Mouse (Mus musculus): Measurements from ENCODE around the gene Mepe. TPM values are rescaled to one million over a fixed set of nuclear protein-coding genes. Genes with fewer than 3 reads are reported as not detected.

Gene Mepe
- polyA plus RNA-seq, 2 experiments, result not detected

GRCm38 (mm10) chr5:104339706-104340512, 14.8 kb downstream of the Mepe start:
- no peak for TF ChIP-seq POLR2A (IDR thresholded peaks at IDR 0.05; ENCODE audit: borderline replicate concordance, extremely low read depth, insufficient read depth, insufficient read length)
- peak; percentile 46 for DNase-seq (ENCODE audit: low spot score)
- peak; percentile 60; the same call in 1 of the 2 replicates for ATAC-seq (ENCODE audit: low FRiP score, low read depth)
- H3K9me3 ChIP-seq (ENCODE audit: control insufficient read depth, low read length), result no peaks in the 10 kb centered on the region
- H3K27me3 ChIP-seq (ENCODE audit: control insufficient read depth, insufficient read depth, low read length), result no peaks in the 10 kb centered on the region
- H3K4me1 ChIP-seq (ENCODE audit: control insufficient read depth, insufficient read depth, low read length), result no peaks in the 10 kb centered on the region
- H3K9ac ChIP-seq (ENCODE audit: low read depth, low read length, severe bottlenecking), result no peak overlapping the region
- peak overlapping the region; percentile 9; the same call in 1 of the 2 replicates for H3K4me2 ChIP-seq (replicated peaks; ENCODE audit: low read depth, low read length, severe bottlenecking)
- H3K36me3 ChIP-seq (ENCODE audit: control insufficient read depth, insufficient read depth, low read length), result no peaks in the 10 kb centered on the region
- no peak overlapping the region for H3K27ac ChIP-seq (replicated peaks; ENCODE audit: low read depth, low read length)
- WGBS, result 20% methylated on average over 14 of the region's 14 CpGs
- H3K4me3 ChIP-seq (replicated peaks; ENCODE audit: low read length), result no peak overlapping the region

- WGBS, result 87% methylated on average over 4 of the region's 4 CpGs
- no peaks in the 10 kb centered on the region for H3K36me3 ChIP-seq (ENCODE audit: control insufficient read depth, insufficient read depth, low read length)
- no peak overlapping the region for H3K9ac ChIP-seq (ENCODE audit: low read depth, low read length, severe bottlenecking)
- no peak overlapping the region for H3K27ac ChIP-seq (replicated peaks; ENCODE audit: low read depth, low read length)
- no peaks in the 10 kb centered on the region for H3K27me3 ChIP-seq (ENCODE audit: control insufficient read depth, insufficient read depth, low read length)
- DNase-seq (ENCODE audit: low spot score) (no peak), ATAC-seq (ENCODE audit: low FRiP score, low read depth) (no peak)
- no peak for TF ChIP-seq POLR2A (IDR thresholded peaks at IDR 0.05; ENCODE audit: borderline replicate concordance, extremely low read depth, insufficient read depth, insufficient read length)
- H3K9me3 ChIP-seq (ENCODE audit: control insufficient read depth, low read length), result no peaks in the 10 kb centered on the region
- no peaks in the 10 kb centered on the region for H3K4me1 ChIP-seq (ENCODE audit: control insufficient read depth, insufficient read depth, low read length)
- H3K4me2 ChIP-seq (replicated peaks; ENCODE audit: low read depth, low read length, severe bottlenecking), result no peak overlapping the region
- H3K4me3 ChIP-seq (replicated peaks; ENCODE audit: low read length), result no peak overlapping the region
Measured at GRCm38 (mm10) chr5:104340513-104340829, 15.3 kb downstream of the Mepe start.

- H3K27me3 ChIP-seq (ENCODE audit: control insufficient read depth, insufficient read depth, low read length), result no peaks in the 10 kb centered on the region
- TF ChIP-seq POLR2A (IDR thresholded peaks at IDR 0.05; ENCODE audit: borderline replicate concordance, extremely low read depth, insufficient read depth, insufficient read length), result no peak
- no peak overlapping the region for H3K27ac ChIP-seq (replicated peaks; ENCODE audit: low read depth, low read length)
- no peak for DNase-seq (ENCODE audit: low spot score)
- no peak overlapping the region for H3K4me3 ChIP-seq (replicated peaks; ENCODE audit: low read length)
- H3K9me3 ChIP-seq (ENCODE audit: control insufficient read depth, low read length), result no peaks in the 10 kb centered on the region
- H3K4me1 ChIP-seq (ENCODE audit: control insufficient read depth, insufficient read depth, low read length), result no peaks in the 10 kb centered on the region
- H3K4me2 ChIP-seq (replicated peaks; ENCODE audit: low read depth, low read length, severe bottlenecking), result no peak overlapping the region
- H3K9ac ChIP-seq (ENCODE audit: low read depth, low read length, severe bottlenecking), result no peak overlapping the region
- 48% methylated on average over 6 of the region's 6 CpGs for WGBS
- no peak for ATAC-seq (ENCODE audit: low FRiP score, low read depth)
- no peaks in the 10 kb centered on the region for H3K36me3 ChIP-seq (ENCODE audit: control insufficient read depth, insufficient read depth, low read length)
Measured at GRCm38 (mm10) chr5:104342881-104343280, 17.8 kb downstream of the Mepe start.

DNA sequence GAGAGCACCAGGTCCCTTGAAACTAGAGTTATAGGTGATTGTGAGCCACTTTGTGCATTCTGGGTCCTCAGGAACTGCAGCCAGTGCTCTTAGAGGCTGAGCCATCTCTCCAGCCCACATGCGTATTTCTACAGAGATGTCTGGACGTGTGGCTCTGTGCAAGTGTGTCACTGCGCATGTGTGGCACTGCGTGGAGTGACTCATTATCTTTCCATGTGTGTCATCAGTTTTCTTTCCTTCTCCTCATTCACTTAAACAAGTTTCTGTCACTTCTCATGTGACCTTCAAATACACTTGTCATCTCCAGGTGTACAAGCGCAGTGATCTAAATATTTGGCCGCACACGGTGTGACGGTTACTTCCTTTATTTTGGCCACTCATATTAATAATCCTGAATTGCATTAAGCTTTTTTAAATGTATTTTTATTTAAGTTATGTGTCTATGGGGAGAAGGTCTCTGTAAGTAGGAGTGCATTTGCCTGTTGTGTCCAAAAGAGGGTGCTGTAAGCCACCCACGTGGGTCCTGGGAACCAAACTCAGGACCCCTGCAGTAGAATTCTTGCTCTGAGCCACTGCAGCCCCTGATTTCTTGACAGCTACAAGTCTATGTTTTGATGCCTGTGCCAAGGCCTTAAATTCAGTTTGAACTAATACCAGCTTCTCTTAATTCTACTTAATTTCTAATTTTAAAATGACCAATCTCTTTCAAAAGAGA, 19.6 kb downstream of the Mepe start:
- H3K36me3 ChIP-seq (ENCODE audit: control insufficient read depth, insufficient read depth, low read length), result no peaks in the 10 kb centered on the region
- no peak overlapping the region for H3K4me3 ChIP-seq (replicated peaks; ENCODE audit: low read length)
- ATAC-seq (ENCODE audit: low FRiP score, low read depth), result no peak
- no peaks in the 10 kb centered on the region for H3K27me3 ChIP-seq (ENCODE audit: control insufficient read depth, insufficient read depth, low read length)
- H3K9me3 ChIP-seq (ENCODE audit: control insufficient read depth, low read length), result no peaks in the 10 kb centered on the region
- no peaks in the 10 kb centered on the region for H3K4me1 ChIP-seq (ENCODE audit: control insufficient read depth, insufficient read depth, low read length)
- DNase-seq (ENCODE audit: low spot score), result no peak
- no peak overlapping the region for H3K27ac ChIP-seq (replicated peaks; ENCODE audit: low read depth, low read length)
- WGBS, result 68% methylated on average over 9 of the region's 9 CpGs
- no peak overlapping the region for H3K9ac ChIP-seq (ENCODE audit: low read depth, low read length, severe bottlenecking)
- TF ChIP-seq POLR2A (IDR thresholded peaks at IDR 0.05; ENCODE audit: borderline replicate concordance, extremely low read depth, insufficient read depth, insufficient read length), result no peak
- no peak overlapping the region for H3K4me2 ChIP-seq (replicated peaks; ENCODE audit: low read depth, low read length, severe bottlenecking)

GRCm38 (mm10) chr5:104345241-104345630, 20.1 kb downstream of the Mepe start:
- no peak for DNase-seq (ENCODE audit: low spot score)
- Histone ChIP-seq H3K36me3 (ENCODE audit: control insufficient read depth, insufficient read depth, low read length) (no peaks in the 10 kb centered on the region), H3K4me2 (replicated peaks; ENCODE audit: low read depth, low read length, severe bottlenecking) (no peak overlapping the region), H3K27ac (replicated peaks; ENCODE audit: low read depth, low read length) (no peak overlapping the region), H3K9me3 (ENCODE audit: control insufficient read depth, low read length) (no peaks in the 10 kb centered on the region), H3K4me1 (ENCODE audit: control insufficient read depth, insufficient read depth, low read length) (no peaks in the 10 kb centered on the region), H3K9ac (ENCODE audit: low read depth, low read length, severe bottlenecking) (no peak overlapping the region), H3K27me3 (ENCODE audit: control insufficient read depth, insufficient read depth, low read length) (no peaks in the 10 kb centered on the region), H3K4me3 (replicated peaks; ENCODE audit: low read length) (no peak overlapping the region)
- ATAC-seq (ENCODE audit: low FRiP score, low read depth), result no peak
- 54% methylated on average over 6 of the region's 6 CpGs for WGBS
- TF ChIP-seq POLR2A (IDR thresholded peaks at IDR 0.05; ENCODE audit: borderline replicate concordance, extremely low read depth, insufficient read depth, insufficient read length), result no peak

All from limb, embryonic 14.5 days (tissue).